Mouse (Mus musculus): ENCODE measurements around the gene Setd5.

DNA sequence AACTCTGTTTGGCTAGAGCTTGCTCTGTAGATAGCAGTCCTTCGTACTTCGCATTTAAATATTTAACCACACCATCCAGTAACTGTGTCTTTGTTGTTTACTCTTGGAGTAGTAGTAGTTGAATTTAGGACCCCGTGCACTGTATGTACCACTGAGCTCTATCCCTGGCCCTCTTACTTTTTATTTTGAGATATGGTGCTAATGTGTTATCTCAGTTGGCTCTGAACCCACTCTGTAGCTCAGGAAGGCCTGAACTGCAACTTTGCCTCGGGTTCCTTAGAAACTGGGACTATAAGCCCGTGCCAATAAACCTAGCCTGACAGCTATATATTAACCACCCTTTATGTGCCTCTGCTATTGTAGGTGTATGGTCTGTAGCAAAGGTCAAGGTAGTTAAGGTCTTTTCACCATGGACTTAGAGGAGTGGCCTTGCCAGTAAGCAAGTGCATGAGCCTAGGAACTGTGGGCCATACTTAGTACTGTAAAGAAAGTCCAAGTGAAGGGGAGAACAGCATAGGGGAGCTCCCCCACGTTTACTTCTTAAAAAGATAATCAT is 22.5 kb upstream of the Setd5 start:
- no peak for TF ChIP-seq CTCF (IDR thresholded peaks at IDR 0.05; ENCODE audit: extremely low read depth, insufficient read length, insufficient replicate concordance, low read depth, low read length)
- TF ChIP-seq POLR2A (IDR thresholded peaks at IDR 0.05; ENCODE audit: low read depth, low read length): no peak

All from small intestine, adult 2 months (tissue).